Mouse (Mus musculus) heart, embryonic 11.5 days (tissue): ENCODE data around the gene Gm4301. TPM values are rescaled to one million over a fixed set of nuclear protein-coding genes. Genes with fewer than 3 reads are reported as not detected.
"Not testable (repeated sequence)": the region's sequence is repeated elsewhere in the genome, so short reads cannot be mapped to it uniquely, and the experiment has no call there.

Experiments
- ATAC-seq: fragments of 200-750 bp; cut with Nextera tagmentation; replicated peaks from 2 replicates; pipeline ENCODE4 v1.8.0; 2017; ENCODE audit warnings: moderate library complexity; ENCODE audit not compliant: insufficient number of reproducible peaks, low FRiP score, low TSS enrichment
- H3K27ac ChIP-seq: fragments of 300-500 bp; sonication (generic); 2 replicates; pipeline ENCODE4 v1.5.1; 2014; ENCODE audit warnings: mild to moderate bottlenecking, low read depth, low read length
- H3K27me3 ChIP-seq: fragments of 300-500 bp; sonication (generic); 2 replicates; pipeline ENCODE4 v1.6.1; 2014; ENCODE audit warnings: mild to moderate bottlenecking, low read length, mixed read lengths; ENCODE audit not compliant: control insufficient read depth, insufficient read depth
- H3K36me3 ChIP-seq: fragments of 300-500 bp; sonication (generic); 2 replicates; pipeline ENCODE4 v1.6.1; 2014; ENCODE audit warnings: mild to moderate bottlenecking, low read length, moderate library complexity, mixed read lengths; ENCODE audit not compliant: control insufficient read depth, insufficient read depth
- H3K4me1 ChIP-seq: fragments of 300-500 bp; sonication (generic); 2 replicates; pipeline ENCODE4 v1.6.1; 2014; ENCODE audit warnings: low read length; ENCODE audit not compliant: control insufficient read depth, insufficient read depth
- H3K4me2 ChIP-seq: fragments of 300-500 bp; sonication (generic); 2 replicates; pipeline ENCODE4 v1.6.1; 2014; ENCODE audit warnings: mild to moderate bottlenecking, moderate library complexity
- H3K4me3 ChIP-seq: fragments of 300-500 bp; sonication (generic); 2 replicates; pipeline ENCODE4 v1.5.1; 2014; ENCODE audit warnings: low read depth, low read length
- H3K9ac ChIP-seq: fragments of 300-500 bp; sonication (generic); 2 replicates; pipeline ENCODE4 v1.6.1; 2014; ENCODE audit warnings: mild to moderate bottlenecking, low read depth, low read length, moderate library complexity
- H3K9me3 ChIP-seq: fragments of 300-500 bp; sonication (generic); replicated peaks from 2 replicates; pipeline ENCODE4 v1.6.1; 2016; ENCODE audit warnings: low read length; ENCODE audit not compliant: control insufficient read depth
- WGBS: fragments of 180-500 bp; shearing (Covaris S2); extraction: QIAGEN DNeasy Blood & Tissue Kit; methylation state at CpG from one replicate; pipeline ENCODE4 v1.1.7; 2014; ENCODE audit not compliant: insufficient replicate concordance; 5-methylcytosine and 5-hydroxymethylcytosine counted together
- polyA plus RNA-seq: library from polyadenylated mRNA; unstranded; fragments of >200 nt; fragmentation: Nextera tagmentation; extraction: Ambion mirVana; gene quantifications from 2 replicates; pipeline ENCODE4 v1.2.1, GENCODE M21; 2014

Gm4301 gene
- polyA plus RNA-seq: not detected in 2 replicates

GRCm38 (mm10) chr10:100335376-100335775 is at the start of gene Gm4301:
Gm4301 (plus strand) TSS chr10:100335676.
- H3K4me3 ChIP-seq, H3K4me1 ChIP-seq, H3K27me3 ChIP-seq, H3K4me2 ChIP-seq, ATAC-seq, H3K9ac ChIP-seq, H3K36me3 ChIP-seq, H3K27ac ChIP-seq, H3K9me3 ChIP-seq: not testable (repeated sequence)
- no CpG with 5 or more reads among the region's 2 CpGs for WGBS

GRCm38 (mm10) chr10:100296105-100296504 is 39.4 kb upstream of the Gm4301 start:
- H3K4me1 ChIP-seq: no peaks in the 10 kb centered on the region
- no peak overlapping the region for H3K4me2 ChIP-seq
- H3K36me3 ChIP-seq: no peaks in the 10 kb centered on the region
- H3K27ac ChIP-seq: no peak overlapping the region
- no peaks in the 10 kb centered on the region for H3K9me3 ChIP-seq
- ATAC-seq: no peak
- 80% methylated on average over 2 of the region's 2 CpGs for WGBS
- H3K4me3 ChIP-seq: no peak overlapping the region
- H3K9ac ChIP-seq: no peak overlapping the region
- no peaks in the 10 kb centered on the region for H3K27me3 ChIP-seq

- not testable (repeated sequence) for ATAC-seq, H3K4me3 ChIP-seq, H3K4me2 ChIP-seq, H3K9ac ChIP-seq, H3K36me3 ChIP-seq, H3K27ac ChIP-seq, H3K27me3 ChIP-seq, H3K4me1 ChIP-seq, H3K9me3 ChIP-seq
Observed at GRCm38 (mm10) chr10:100300106-100300505, 35.4 kb upstream of the Gm4301 start.

GRCm38 (mm10) chr10:100340536-100340935 is 5.1 kb downstream of the Gm4301 start, which contains the start of gene Gm4302:
Gm4302 (plus strand) TSS chr10:100340836.
- H3K4me3 ChIP-seq, H3K36me3 ChIP-seq, H3K27ac ChIP-seq, H3K4me1 ChIP-seq, H3K4me2 ChIP-seq, H3K9me3 ChIP-seq, H3K27me3 ChIP-seq, ATAC-seq, H3K9ac ChIP-seq: not testable (repeated sequence)
- WGBS: no CpG with 5 or more reads among the region's 3 CpGs

- ATAC-seq, H3K27me3 ChIP-seq, H3K36me3 ChIP-seq, H3K4me2 ChIP-seq, H3K9me3 ChIP-seq, H3K4me3 ChIP-seq, H3K4me1 ChIP-seq, H3K9ac ChIP-seq, H3K27ac ChIP-seq: not testable (repeated sequence)
- no CpG with 5 or more reads among the region's 3 CpGs for WGBS
Observed at GRCm38 (mm10) chr10:100345672-100346071, 10.2 kb downstream of the Gm4301 start, which contains the start of gene Gm4303. Gm4303 (plus strand) TSS chr10:100345972.

GRCm38 (mm10) chr10:100350793-100351192 is 15.3 kb downstream of the Gm4301 start, which contains the start of gene Gm4305:
Gm4305 (plus strand) TSS chr10:100351093.
- not testable (repeated sequence) for H3K4me1 ChIP-seq

GRCm38 (mm10) chr10:100356841-100357240 is 21.4 kb downstream of the Gm4301 start:
- H3K9me3 ChIP-seq, H3K4me2 ChIP-seq, H3K27ac ChIP-seq, H3K27me3 ChIP-seq, H3K36me3 ChIP-seq, H3K9ac ChIP-seq, H3K4me1 ChIP-seq, H3K4me3 ChIP-seq, ATAC-seq: not testable (repeated sequence)
- WGBS: 53% methylated on average over 2 of the region's 2 CpGs

More at GRCm38 (mm10) chr10:100350793-100351192, 15.3 kb downstream of the Gm4301 start, which contains the start of gene Gm4305:
- no CpG with 5 or more reads among the region's 3 CpGs for WGBS
- H3K9ac ChIP-seq, H3K36me3 ChIP-seq, H3K27me3 ChIP-seq, H3K4me2 ChIP-seq, H3K27ac ChIP-seq, ATAC-seq, H3K9me3 ChIP-seq, H3K4me3 ChIP-seq: not testable (repeated sequence)

GRCm38 (mm10) chr10:100361038-100361437 is 25.6 kb downstream of the Gm4301 start, which contains the start of gene Gm4307:
Gm4307 (plus strand) TSS chr10:100361338.
- WGBS: no CpG with 5 or more reads among the region's 3 CpGs
- ATAC-seq, H3K27ac ChIP-seq, H3K4me2 ChIP-seq, H3K4me1 ChIP-seq, H3K36me3 ChIP-seq, H3K27me3 ChIP-seq, H3K9ac ChIP-seq, H3K4me3 ChIP-seq, H3K9me3 ChIP-seq: not testable (repeated sequence)

- H3K27ac ChIP-seq, H3K4me1 ChIP-seq, H3K4me2 ChIP-seq, H3K27me3 ChIP-seq, H3K9me3 ChIP-seq, ATAC-seq, H3K9ac ChIP-seq, H3K36me3 ChIP-seq, H3K4me3 ChIP-seq: not testable (repeated sequence)
- WGBS: no CpG with 5 or more reads among the region's 2 CpGs
Observed at GRCm38 (mm10) chr10:100382460-100382859, 47.0 kb downstream of the Gm4301 start, which contains the start of gene Gm4312. Gm4312 (minus strand) TSS chr10:100382560.
